Mouse (Mus musculus) cortical plate, adult 2 months (tissue): Measurements from ENCODE around the gene Gpr137.

Experiments
- CTCF ChIP-seq: fragments of 200-500 bp; IDR thresholded peaks from 2 replicates; pipeline ENCODE4 v1.5.1; 2011; ENCODE audit warnings: mild to moderate bottlenecking, control low read depth, low read length; ENCODE audit not compliant: insufficient read depth; ENCODE audit errors: extremely low read depth
- POLR2A ChIP-seq: fragments of 200-500 bp; IDR thresholded peaks from 2 replicates; pipeline ENCODE4 v1.6.1; 2011; ENCODE audit warnings: mild to moderate bottlenecking, low read length, control low read depth; ENCODE audit not compliant: insufficient read depth; ENCODE audit errors: extremely low read depth

DNA sequence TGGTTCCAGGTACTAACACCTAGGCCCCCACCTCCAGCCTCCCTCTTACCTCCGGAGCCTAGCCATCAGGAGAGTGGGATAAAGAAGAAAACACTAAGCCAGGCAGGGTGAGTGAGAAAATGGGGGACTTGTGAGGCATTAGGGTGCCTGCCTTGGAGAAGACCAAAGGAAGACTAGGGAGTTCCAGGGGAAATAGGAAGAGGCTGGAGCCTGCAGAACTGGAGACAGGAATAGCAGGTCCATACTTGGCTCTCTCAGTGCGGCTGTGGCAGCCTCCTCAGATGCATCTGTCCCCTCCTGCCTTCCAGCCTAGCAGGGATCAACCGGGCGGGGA is 9.2 kb downstream of the Gpr137 start:
- no peak for TF ChIP-seq CTCF
- TF ChIP-seq POLR2A, result no peak
